Mouse (Mus musculus): ENCODE data around the gene Pibf1.

Pibf1 gene

DNA sequence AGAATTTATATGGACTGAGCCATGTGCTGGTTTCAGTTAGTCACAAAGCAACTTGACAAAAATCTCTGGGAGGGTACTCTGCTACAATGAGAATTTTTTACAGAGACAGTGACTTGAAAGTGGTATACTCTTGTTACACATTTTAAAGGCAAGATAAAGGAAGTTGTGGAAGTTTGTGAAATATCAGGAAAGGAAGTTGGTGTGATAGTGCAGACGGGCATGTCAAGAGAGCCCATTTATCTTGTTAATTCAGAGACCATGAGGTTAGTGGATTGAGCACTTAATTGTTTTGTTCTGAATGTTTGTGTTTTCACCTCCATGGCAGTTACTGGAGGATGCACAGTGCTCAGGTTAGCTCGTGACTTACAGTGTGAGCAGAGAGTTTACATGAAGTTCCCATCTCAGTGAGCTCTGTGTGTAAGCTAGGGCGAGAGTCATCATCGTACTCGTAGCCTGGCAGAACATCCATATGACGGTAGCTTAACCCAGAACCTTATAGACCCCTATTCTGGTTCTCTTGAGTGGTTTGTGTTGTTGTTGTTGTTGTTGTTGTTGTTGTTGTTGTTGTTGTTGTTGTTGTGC is 5.4 kb downstream of the Pibf1 start:
- Histone ChIP-seq H3K9me3 (ENCODE audit: low read length) (no peaks in the 10 kb centered on the region), H3K4me1 (replicated peaks; ENCODE audit: low read depth, low read length) (peaks cover 21% of the 10 kb centered on the region), H3K27me3 (ENCODE audit: insufficient read depth, low read length) (peaks cover 12% of the 10 kb centered on the region), H3K4me3 (replicated peaks; ENCODE audit: low read length) (no peak overlapping the region), H3K36me3 (ENCODE audit: insufficient read depth, low read length) (peaks cover 63% of the 10 kb centered on the region)
- TF ChIP-seq NANOG (IDR thresholded peaks at IDR 0.05; ENCODE audit: borderline replicate concordance, low read length), result no peak
- TF ChIP-seq POU5F1 (IDR thresholded peaks at IDR 0.05; ENCODE audit: borderline replicate concordance, low read length), result no peak
- TF ChIP-seq CTCF (conservative IDR thresholded peaks at IDR 0.05; ENCODE audit: low read length), result no peak

- H3K4me3 ChIP-seq (replicated peaks; ENCODE audit: low read length), result no peak overlapping the region
- no peak for TF ChIP-seq CTCF (conservative IDR thresholded peaks at IDR 0.05; ENCODE audit: low read length)
- peaks cover 16% of the 10 kb centered on the region for H3K4me1 ChIP-seq (replicated peaks; ENCODE audit: low read depth, low read length)
- no peaks in the 10 kb centered on the region for H3K9me3 ChIP-seq (ENCODE audit: low read length)
- peaks cover 17% of the 10 kb centered on the region for H3K27me3 ChIP-seq (ENCODE audit: insufficient read depth, low read length)
- H3K36me3 ChIP-seq (ENCODE audit: insufficient read depth, low read length), result peaks cover 68% of the 10 kb centered on the region
Measured at GRCm38 (mm10) chr14:99106671-99107070, 7.4 kb downstream of the Pibf1 start.

DNA sequence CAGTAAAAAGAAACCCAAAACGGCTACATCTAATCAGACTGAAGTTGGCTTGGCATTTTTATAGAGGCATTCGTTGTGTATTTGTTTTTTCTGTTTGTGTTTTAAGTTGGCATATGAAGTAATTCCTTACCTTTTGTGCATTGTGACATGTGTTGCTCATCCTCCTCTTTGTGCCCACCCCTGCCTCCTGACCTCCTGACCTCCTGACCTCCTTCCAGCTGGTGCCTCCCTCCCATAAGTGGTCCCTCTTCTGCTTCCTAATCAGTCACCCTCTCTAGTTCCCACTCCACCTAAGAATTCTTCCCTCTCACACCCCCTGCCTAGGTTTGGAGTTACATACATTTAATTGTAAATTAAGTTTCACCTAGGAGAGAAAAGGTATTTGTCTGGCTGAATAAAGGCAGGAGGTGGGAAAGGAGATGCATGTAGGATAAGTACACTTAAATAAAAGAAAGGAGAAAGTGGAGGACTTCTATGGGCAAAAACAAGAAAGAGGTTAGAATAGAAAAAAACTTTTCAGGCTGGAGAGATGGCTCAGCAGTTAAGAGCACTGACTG is 8.5 kb downstream of the Pibf1 start:
- Histone ChIP-seq H3K36me3 (ENCODE audit: insufficient read depth, low read length) (peaks cover 68% of the 10 kb centered on the region), H3K4me1 (replicated peaks; ENCODE audit: low read depth, low read length) (peaks cover 16% of the 10 kb centered on the region), H3K4me3 (replicated peaks; ENCODE audit: low read length) (no peak overlapping the region), H3K27me3 (ENCODE audit: insufficient read depth, low read length) (peaks cover 17% of the 10 kb centered on the region), H3K9me3 (ENCODE audit: low read length) (no peaks in the 10 kb centered on the region)
- TF ChIP-seq POU5F1 (IDR thresholded peaks at IDR 0.05; ENCODE audit: borderline replicate concordance, low read length) (no peak), NANOG (IDR thresholded peaks at IDR 0.05; ENCODE audit: borderline replicate concordance, low read length) (peak; percentile 82)

GRCm38 (mm10) chr14:99108762-99109161 is 9.5 kb downstream of the Pibf1 start:
- H3K36me3 ChIP-seq (ENCODE audit: insufficient read depth, low read length), result peaks cover 66% of the 10 kb centered on the region
- H3K27me3 ChIP-seq (ENCODE audit: insufficient read depth, low read length), result peaks cover 17% of the 10 kb centered on the region
- H3K4me1 ChIP-seq (replicated peaks; ENCODE audit: low read depth, low read length), result peaks cover 16% of the 10 kb centered on the region
- H3K4me3 ChIP-seq (replicated peaks; ENCODE audit: low read length), result no peak overlapping the region
- H3K9me3 ChIP-seq (ENCODE audit: low read length), result no peaks in the 10 kb centered on the region
- no peak for TF ChIP-seq CTCF (conservative IDR thresholded peaks at IDR 0.05; ENCODE audit: low read length)
- TF ChIP-seq POU5F1 (IDR thresholded peaks at IDR 0.05; ENCODE audit: borderline replicate concordance, low read length), result no peak
- TF ChIP-seq NANOG (IDR thresholded peaks at IDR 0.05; ENCODE audit: borderline replicate concordance, low read length), result no peak

DNA sequence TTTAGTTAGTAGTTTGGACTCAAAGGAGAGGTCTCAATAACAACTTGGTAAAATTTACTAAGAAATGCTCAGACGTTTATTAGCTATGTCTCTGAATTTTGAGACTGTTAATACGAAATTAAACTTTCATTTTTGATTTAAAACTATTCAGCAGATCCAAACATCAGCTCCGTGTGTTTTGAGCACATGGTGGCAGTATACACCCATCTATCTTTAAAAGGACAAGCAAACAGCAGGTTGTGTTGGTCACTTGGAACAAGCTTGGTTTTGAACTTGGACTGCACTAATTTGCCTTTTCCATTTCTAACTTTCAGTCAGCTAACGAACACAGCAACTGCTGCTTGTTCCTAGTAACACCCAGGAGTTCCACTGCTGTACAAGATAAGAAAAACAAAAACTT is 18.4 kb downstream of the Pibf1 start:
- peaks cover 52% of the 10 kb centered on the region for H3K36me3 ChIP-seq (ENCODE audit: insufficient read depth, low read length)
- no peak for TF ChIP-seq POU5F1 (IDR thresholded peaks at IDR 0.05; ENCODE audit: borderline replicate concordance, low read length)
- H3K4me3 ChIP-seq (replicated peaks; ENCODE audit: low read length), result no peak overlapping the region
- H3K9me3 ChIP-seq (ENCODE audit: low read length), result no peaks in the 10 kb centered on the region
- H3K4me1 ChIP-seq (replicated peaks; ENCODE audit: low read depth, low read length), result peaks cover 7% of the 10 kb centered on the region
- no peaks in the 10 kb centered on the region for H3K27me3 ChIP-seq (ENCODE audit: insufficient read depth, low read length)

GRCm38 (mm10) chr14:99121584-99122339 is 22.5 kb downstream of the Pibf1 start:
- H3K4me3 ChIP-seq (replicated peaks; ENCODE audit: low read length), result no peak overlapping the region
- no peaks in the 10 kb centered on the region for H3K27me3 ChIP-seq (ENCODE audit: insufficient read depth, low read length)
- TF ChIP-seq CTCF (conservative IDR thresholded peaks at IDR 0.05; ENCODE audit: low read length) (no peak), NANOG (IDR thresholded peaks at IDR 0.05; ENCODE audit: borderline replicate concordance, low read length) (no peak), POU5F1 (IDR thresholded peaks at IDR 0.05; ENCODE audit: borderline replicate concordance, low read length) (no peak)
- H3K4me1 ChIP-seq (replicated peaks; ENCODE audit: low read depth, low read length), result peaks cover 7% of the 10 kb centered on the region
- no peaks in the 10 kb centered on the region for H3K9me3 ChIP-seq (ENCODE audit: low read length)
- peaks cover 19% of the 10 kb centered on the region for H3K36me3 ChIP-seq (ENCODE audit: insufficient read depth, low read length)

- Histone ChIP-seq H3K9me3 (ENCODE audit: low read length) (no peaks in the 10 kb centered on the region), H3K36me3 (ENCODE audit: insufficient read depth, low read length) (peaks cover 11% of the 10 kb centered on the region), H3K4me1 (replicated peaks; ENCODE audit: low read depth, low read length) (peaks cover 7% of the 10 kb centered on the region), H3K4me3 (replicated peaks; ENCODE audit: low read length) (no peak overlapping the region), H3K27me3 (ENCODE audit: insufficient read depth, low read length) (no peaks in the 10 kb centered on the region)
- no peak for TF ChIP-seq NANOG (IDR thresholded peaks at IDR 0.05; ENCODE audit: borderline replicate concordance, low read length)
- no peak for TF ChIP-seq CTCF (conservative IDR thresholded peaks at IDR 0.05; ENCODE audit: low read length)
- TF ChIP-seq POU5F1 (IDR thresholded peaks at IDR 0.05; ENCODE audit: borderline replicate concordance, low read length), result no peak
Measured at GRCm38 (mm10) chr14:99124076-99124475, 24.9 kb downstream of the Pibf1 start.

DNA sequence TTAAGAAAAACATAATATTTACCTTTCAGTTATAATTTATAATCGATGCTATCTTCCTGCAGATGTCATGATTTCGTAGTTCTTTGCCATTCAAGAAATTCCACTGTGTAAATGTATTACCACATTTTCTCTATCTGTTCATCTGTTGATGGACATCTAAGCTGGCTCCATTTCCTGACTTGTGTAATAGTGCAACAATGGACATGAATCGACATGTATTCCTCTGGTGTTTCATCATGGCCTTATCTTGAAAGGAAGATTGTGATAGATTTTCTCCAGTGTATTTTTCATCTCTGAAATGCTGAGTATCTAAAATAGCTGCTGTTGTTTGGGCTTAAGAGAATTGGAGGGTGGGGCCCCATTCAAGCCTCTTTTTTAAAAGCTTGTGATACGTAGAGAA is 27.5 kb downstream of the Pibf1 start:
- TF ChIP-seq POU5F1 (IDR thresholded peaks at IDR 0.05; ENCODE audit: borderline replicate concordance, low read length) (no peak), CTCF (conservative IDR thresholded peaks at IDR 0.05; ENCODE audit: low read length) (no peak), NANOG (IDR thresholded peaks at IDR 0.05; ENCODE audit: borderline replicate concordance, low read length) (no peak)
- Histone ChIP-seq H3K4me1 (replicated peaks; ENCODE audit: low read depth, low read length) (peaks cover 5% of the 10 kb centered on the region), H3K27me3 (ENCODE audit: insufficient read depth, low read length) (no peaks in the 10 kb centered on the region), H3K4me3 (replicated peaks; ENCODE audit: low read length) (no peak overlapping the region), H3K36me3 (ENCODE audit: insufficient read depth, low read length) (peaks cover 17% of the 10 kb centered on the region), H3K9me3 (ENCODE audit: low read length) (no peaks in the 10 kb centered on the region)
